Mouse (Mus musculus) liver, adult 2 months (tissue): ENCODE measurements around the gene Akain1. TPM values are rescaled to one million over a fixed set of nuclear protein-coding genes. Genes with fewer than 3 reads are reported as not detected.

Experiments
- DNase-seq: peaks from one replicate; pipeline ENCODE4 v3.0.0-alpha.2; 2011; ENCODE audit warnings: low read depth, low spot score; ENCODE audit errors: extremely low read depth
- H3K27ac ChIP-seq: fragments of 200-500 bp; replicated peaks from 2 replicates; pipeline ENCODE4 v1.5.1; 2012; ENCODE audit warnings: low read depth, mild to moderate bottlenecking, control low read depth, inconsistent platforms, low read length; ENCODE audit not compliant: insufficient read depth
- H3K27me3 ChIP-seq: fragments of 200-500 bp; 2 replicates; pipeline ENCODE4 v1.6.1; 2012; ENCODE audit warnings: mild to moderate bottlenecking, moderate library complexity, low read length, inconsistent platforms; ENCODE audit not compliant: control insufficient read depth, insufficient read depth
- H3K36me3 ChIP-seq: fragments of 200-500 bp; 2 replicates; pipeline ENCODE4 v1.6.1; 2012; ENCODE audit warnings: low read length, inconsistent platforms; ENCODE audit not compliant: control insufficient read depth, insufficient read depth
- H3K4me1 ChIP-seq: fragments of 200-500 bp; 2 replicates; pipeline ENCODE4 v1.6.1; 2011; ENCODE audit warnings: low read length; ENCODE audit not compliant: control insufficient read depth, insufficient read depth
- H3K4me3 ChIP-seq: fragments of 200-500 bp; 2 replicates; pipeline ENCODE4 v1.5.1; 2011; ENCODE audit warnings: low read depth, mild to moderate bottlenecking, control low read depth, low read length, moderate library complexity; ENCODE audit not compliant: insufficient read depth
- H3K79me2 ChIP-seq: fragments of 200-500 bp; 2 replicates; pipeline ENCODE4 v1.6.1; 2012; ENCODE audit warnings: inconsistent platforms, mild to moderate bottlenecking, low read length, moderate library complexity; ENCODE audit not compliant: control insufficient read depth, insufficient read depth
- H3K9ac ChIP-seq: fragments of 200-500 bp; 2 replicates; pipeline ENCODE4 v1.6.1; 2012; ENCODE audit warnings: low read depth, mild to moderate bottlenecking, control low read depth, inconsistent platforms, low read length
- CTCF ChIP-seq: fragments of 200-500 bp; IDR thresholded peaks from 2 replicates; pipeline ENCODE4 v1.5.1; 2011; ENCODE audit warnings: low read depth, low read length, control low read depth
- POLR2A ChIP-seq: fragments of 200-500 bp; IDR thresholded peaks from 2 replicates; pipeline ENCODE4 v1.6.1; 2011; ENCODE audit warnings: low read length, control low read depth; ENCODE audit not compliant: insufficient read depth; ENCODE audit errors: extremely low read depth
- WGBS: fragments of 180-500 bp; shearing (Covaris S2); methylation state at CpG from one replicate; pipeline ENCODE4 v1.1.7; 2018; 5-methylcytosine and 5-hydroxymethylcytosine counted together
- polyA plus RNA-seq: library from polyadenylated mRNA; depleted of rRNA; stranded (reverse); fragments of >200 nt; gene quantifications from 2 replicates; pipeline ENCODE4 v1.2.3, GENCODE M21; 2012; rRNA removed
- total RNA-seq: library from RNA; depleted of rRNA; stranded (reverse); fragments of >200 nt; gene quantifications from 2 replicates; pipeline ENCODE4 v1.2.3, GENCODE M21; 2014; rRNA removed

The Akain1 gene
- total RNA-seq: under 0.01 TPM in 1 of 2 replicates, not detected in the other
- polyA plus RNA-seq: not detected in 2 replicates

- Histone ChIP-seq H3K9ac (no peak within 1 kb of the TSS), H3K4me3 (no peak within 1 kb of the TSS; the same call in 1 of the 2 replicates), H3K27me3 (peaks cover 17% of the 10 kb centered on the region; the same call in 1 of the 2 replicates), H3K27ac (no peak within 1 kb of the TSS), H3K4me1 (no peaks in the 10 kb centered on the region), H3K79me2 (no peaks in the 10 kb centered on the region), H3K36me3 (no peaks in the 10 kb centered on the region)
- DNase-seq: peak; percentile 5
- TF ChIP-seq POLR2A: no peak
- TF ChIP-seq CTCF: no peak
- 2% methylated on average over 41 of the region's 44 CpGs for WGBS
Measured at GRCm38 (mm10) chr17:69438990-69439491, at the start of gene Akain1. Gene Akain1 (plus strand): TSS chr17:69439326.

GRCm38 (mm10) chr17:69396147-69397033 lies 42.7 kb upstream of the Akain1 start:
- no peaks in the 10 kb centered on the region for H3K79me2 ChIP-seq
- peak overlapping the region; percentile 32 for H3K27ac ChIP-seq
- peak; percentile 36 for DNase-seq
- no peak for TF ChIP-seq POLR2A
- peak; percentile 42; the same call in 1 of the 2 replicates for TF ChIP-seq CTCF
- no peaks in the 10 kb centered on the region for H3K4me1 ChIP-seq
- 12% methylated on average over 15 of the region's 16 CpGs for WGBS
- no peaks in the 10 kb centered on the region for H3K27me3 ChIP-seq
- H3K4me3 ChIP-seq: peak overlapping the region; percentile 34; the same call in 1 of the 2 replicates
- peak overlapping the region; percentile 49 for H3K9ac ChIP-seq
- H3K36me3 ChIP-seq: no peaks in the 10 kb centered on the region

DNA sequence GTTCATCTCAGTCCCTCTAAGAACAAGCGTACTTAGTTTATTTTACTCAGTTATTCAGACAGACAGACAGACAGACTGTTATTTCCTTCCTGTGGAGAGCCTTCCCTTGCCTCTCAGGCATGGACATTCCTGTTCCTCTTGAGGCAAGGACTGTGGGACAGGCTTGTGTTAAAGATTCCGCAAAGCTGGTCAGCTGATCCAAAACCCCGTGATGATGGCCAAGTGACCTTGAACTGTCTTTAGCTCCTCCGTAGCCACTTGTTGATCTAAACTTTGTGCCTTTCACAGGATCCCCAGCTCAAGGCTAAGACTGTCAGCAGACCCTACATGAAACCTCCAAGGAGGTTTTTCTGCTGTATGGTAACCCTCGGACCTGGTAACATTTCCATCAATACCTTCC lies 42.0 kb upstream of the Akain1 start:
- Histone ChIP-seq H3K27ac (no peak overlapping the region), H3K36me3 (no peaks in the 10 kb centered on the region), H3K9ac (no peak overlapping the region), H3K79me2 (no peaks in the 10 kb centered on the region), H3K4me3 (no peak overlapping the region), H3K4me1 (no peaks in the 10 kb centered on the region), H3K27me3 (no peaks in the 10 kb centered on the region)
- WGBS: 33% methylated on average over 5 of the region's 5 CpGs
- TF ChIP-seq POLR2A (no peak), CTCF (no peak)
- DNase-seq: peak; percentile 58

GRCm38 (mm10) chr17:69398092-69398491 lies 41.0 kb upstream of the Akain1 start:
- Histone ChIP-seq H3K9ac (no peak overlapping the region), H3K4me3 (no peak overlapping the region), H3K27me3 (no peaks in the 10 kb centered on the region), H3K4me1 (no peaks in the 10 kb centered on the region), H3K36me3 (no peaks in the 10 kb centered on the region), H3K27ac (no peak overlapping the region), H3K79me2 (no peaks in the 10 kb centered on the region)
- DNase-seq: no peak
- TF ChIP-seq CTCF: no peak
- no peak for TF ChIP-seq POLR2A

GRCm38 (mm10) chr17:69401146-69401545 lies 38.0 kb upstream of the Akain1 start:
- WGBS: 60% methylated on average over 2 of the region's 2 CpGs
- Histone ChIP-seq H3K4me3 (no peak overlapping the region), H3K79me2 (no peaks in the 10 kb centered on the region), H3K9ac (no peak overlapping the region), H3K27me3 (no peaks in the 10 kb centered on the region), H3K36me3 (no peaks in the 10 kb centered on the region), H3K27ac (no peak overlapping the region), H3K4me1 (no peaks in the 10 kb centered on the region)
- no peak for TF ChIP-seq POLR2A
- peak; percentile 13; the same call in 1 of the 2 replicates for TF ChIP-seq CTCF
- DNase-seq: no peak
